Mouse (Mus musculus) liver, postnatal 0 days (tissue): ENCODE data around the gene Dnah12.

Experiments used
- CTCF ChIP-seq: sonication (generic); IDR thresholded peaks from 2 replicates; pipeline ENCODE4 v1.5.1; 2016; ENCODE audit warnings: antibody characterized with exemption, low read depth
- EP300 ChIP-seq: IDR thresholded peaks from 2 replicates; pipeline ENCODE4 v1.6.1; 2016; ENCODE audit warnings: antibody characterized with exemption, low read depth, mild to moderate bottlenecking

GRCm38 (mm10) chr14:26890777-26891176, 197.7 kb downstream of the Dnah12 start:
- TF ChIP-seq EP300 (no peak), CTCF (no peak)
